Mouse (Mus musculus) heart, postnatal 0 days (tissue): ENCODE data around the gene Mrgpre.

Experiments
- CTCF ChIP-seq: IDR thresholded peaks from 2 replicates; pipeline ENCODE4 v1.5.1; 2016; ENCODE audit warnings: antibody characterized with exemption, control low read depth, low read depth
- EP300 ChIP-seq: IDR thresholded peaks from 2 replicates; pipeline ENCODE4 v1.6.1; 2016; ENCODE audit warnings: antibody characterized with exemption, low read depth

DNA sequence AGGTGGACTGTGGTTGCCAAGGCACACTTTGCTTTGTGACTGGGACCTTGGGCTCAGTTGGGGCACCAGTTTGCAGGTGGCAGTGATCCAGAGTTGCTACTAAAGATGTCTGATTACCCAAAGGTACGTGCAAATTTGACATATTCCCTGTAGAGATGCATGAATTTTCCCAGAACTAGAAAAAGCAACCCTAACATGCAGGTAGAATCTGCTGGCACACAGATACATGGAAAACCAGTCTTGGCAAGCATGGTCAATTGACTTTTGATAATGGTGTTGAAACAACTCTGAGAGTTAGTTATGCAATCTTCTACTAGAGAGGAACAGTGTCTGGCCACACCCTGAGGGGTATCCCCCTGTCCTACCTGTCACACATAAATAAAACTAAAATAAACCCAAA, 32.9 kb downstream of the Mrgpre start:
- no peak for TF ChIP-seq CTCF
- TF ChIP-seq EP300 = no peak
